In genomic region chr3:52268737-52269513, GRCm38 (mm10) we compare ENCODE assay signal across 8 mouse cellular contexts. TPM values are rescaled to one million over a fixed set of nuclear protein-coding genes. Genes with fewer than 3 reads are reported as not detected.
A peak's percentile ranks its signal among the peaks of the same experiment; 100 is the strongest.
DNase-seq lines count a peak whose midpoint lies in the region; ATAC-seq lines count a peak whose summit lies in the region.

No protein-coding gene starts in this region.

- peak overlapping the region; percentile 89 for H3K9ac ChIP-seq in intestine, embryonic 16.5 days (ENCODE audit: low read depth, low read length)
- H3K9ac ChIP-seq in neural tube, embryonic 15.5 days (replicated peaks), result peak overlapping the region; percentile 48

- H3K27me3 ChIP-seq in intestine, embryonic 16.5 days (replicated peaks; ENCODE audit: control insufficient read depth, insufficient read depth, low read length), result no peaks in the 10 kb centered on the region
- H3K27me3 ChIP-seq in neural tube, embryonic 15.5 days (replicated peaks), result peaks cover 57% of the 10 kb centered on the region

- WGBS in intestine, embryonic 16.5 days, result under 1% methylated on average over 77 of the region's 89 CpGs
- WGBS in neural tube, embryonic 15.5 days, result under 1% methylated on average over 87 of the region's 89 CpGs

- ATAC-seq in intestine, embryonic 16.5 days, result peak; percentile 45
- ATAC-seq in neural tube, embryonic 15.5 days (ENCODE audit: low FRiP score), result peak; percentile 41; the same call in 1 of the 2 replicates

- peak overlapping the region; percentile 88 for H3K4me2 ChIP-seq in intestine, embryonic 16.5 days (ENCODE audit: low read depth, low read length)
- H3K4me2 ChIP-seq in neural tube, embryonic 15.5 days, result peak overlapping the region; percentile 96

- H3K4me1 ChIP-seq in intestine, embryonic 16.5 days (ENCODE audit: control insufficient read depth, insufficient read depth, low read length), result peaks cover 8% of the 10 kb centered on the region; the same call in 1 of the 2 replicates
- H3K4me1 ChIP-seq in neural tube, embryonic 15.5 days, result peaks cover 33% of the 10 kb centered on the region

- H3K9me3 ChIP-seq in intestine, embryonic 16.5 days (ENCODE audit: control insufficient read depth, low read length), result no peaks in the 10 kb centered on the region
- H3K9me3 ChIP-seq in neural tube, embryonic 15.5 days (replicated peaks), result no peaks in the 10 kb centered on the region

- H3K27ac ChIP-seq in intestine, embryonic 16.5 days (ENCODE audit: low read length), result peak overlapping the region; percentile 96
- peak overlapping the region; percentile 74 for H3K27ac ChIP-seq in neural tube, embryonic 15.5 days (replicated peaks)

- peak; percentile 42 to 63 for DNase-seq in spleen, adult 18-20 months
- DNase-seq in spleen, adult 12 weeks (ENCODE audit: low spot score), result no peak
- DNase-seq in cerebellum, postnatal 14 days, result peak; percentile 63 to 70
- DNase-seq in gastrocnemius, postnatal 4 days (ENCODE audit: low spot score in 2 of 2), result peak; percentile 39 to 62
- peak; percentile 27 to 49 for DNase-seq in lung, adult 18-20 months
- peak; percentile 41 to 64 for DNase-seq in urinary bladder, postnatal 4 days (ENCODE audit: low spot score in 2 of 2)

- H3K36me3 ChIP-seq in intestine, embryonic 16.5 days (ENCODE audit: control insufficient read depth, insufficient read depth, low read length), result no peaks in the 10 kb centered on the region
- no peaks in the 10 kb centered on the region for H3K36me3 ChIP-seq in neural tube, embryonic 15.5 days

- H3K4me3 ChIP-seq in intestine, embryonic 16.5 days (ENCODE audit: low read length), result peak overlapping the region; percentile 96
- peak overlapping the region; percentile 60 for H3K4me3 ChIP-seq in neural tube, embryonic 15.5 days (replicated peaks)

RNA-seq across cellular contexts. Expression of gene Foxo1, which starts 0.8 kb away (rescaled TPM):
- 10 to 100 TPM; 11.9 to 13.2 TPM for total RNA-seq in gastrocnemius, postnatal 4 days (2021)
- polyA plus RNA-seq in intestine, embryonic 16.5 days (2015; fragmentation: Nextera tagmentation; extraction: Ambion mirVana), result 3.5 and 4.4 TPM in 2 replicates
- 2.7 and 3.5 TPM in 2 replicates for polyA plus RNA-seq in neural tube, embryonic 15.5 days (2015; fragmentation: Nextera tagmentation; extraction: Ambion mirVana)
